Mouse (Mus musculus): ENCODE measurements around the gene Ccdc93.

Ccdc93 gene

GRCm38 (mm10) chr1:121518609-121519008 lies 87.8 kb downstream of the Ccdc93 start:
- DNase-seq (ENCODE audit: low spot score in 2 of 2), result no peak

GRCm38 (mm10) chr1:121527061-121527460 lies 96.2 kb downstream of the Ccdc93 start:
- no peak for DNase-seq (ENCODE audit: low spot score in 2 of 2)

- no peak for DNase-seq (ENCODE audit: low spot score in 2 of 2)
Observed at GRCm38 (mm10) chr1:121527600-121528398, 97.0 kb downstream of the Ccdc93 start.

- DNase-seq (ENCODE audit: low spot score in 2 of 2), result no peak
Observed at GRCm38 (mm10) chr1:121528399-121528720, 97.5 kb downstream of the Ccdc93 start, which contains the start of gene Htr5b. Htr5b (minus strand) TSS chr1:121528465.

GRCm38 (mm10) chr1:121529286-121529685 lies 98.4 kb downstream of the Ccdc93 start:
- no peak for DNase-seq (ENCODE audit: low spot score in 2 of 2)

GRCm38 (mm10) chr1:121531439-121531838 lies 100.6 kb downstream of the Ccdc93 start:
- DNase-seq (ENCODE audit: low spot score in 2 of 2), result no peak

GRCm38 (mm10) chr1:121540361-121540760 lies 109.5 kb downstream of the Ccdc93 start:
- DNase-seq (ENCODE audit: low spot score in 2 of 2), result no peak

GRCm38 (mm10) chr1:121546844-121547243 lies 116.0 kb downstream of the Ccdc93 start:
- DNase-seq (ENCODE audit: low spot score in 2 of 2), result no peak

- DNase-seq (ENCODE audit: low spot score in 2 of 2), result no peak
Observed at GRCm38 (mm10) chr1:121548667-121549066, 117.8 kb downstream of the Ccdc93 start.

- no peak for DNase-seq (ENCODE audit: low spot score in 2 of 2)
Observed at GRCm38 (mm10) chr1:121549456-121549855, 118.6 kb downstream of the Ccdc93 start.

- DNase-seq (ENCODE audit: low spot score in 2 of 2), result no peak
Observed at GRCm38 (mm10) chr1:121550801-121551456, 120.1 kb downstream of the Ccdc93 start.

GRCm38 (mm10) chr1:121551457-121551835 lies 120.6 kb downstream of the Ccdc93 start:
- no peak for DNase-seq (ENCODE audit: low spot score in 2 of 2)
